Mouse (Mus musculus) heart, postnatal 0 days (tissue): ENCODE data around the gene Dlx5.

Source experiments
- CTCF ChIP-seq: IDR thresholded peaks from 2 replicates; pipeline ENCODE4 v1.5.1; 2016; ENCODE audit warnings: antibody characterized with exemption, control low read depth, low read depth
- EP300 ChIP-seq: IDR thresholded peaks from 2 replicates; pipeline ENCODE4 v1.6.1; 2016; ENCODE audit warnings: antibody characterized with exemption, low read depth

GRCm38 (mm10) chr6:6917334-6917733 lies 35.4 kb upstream of the Dlx5 start:
- no peak for TF ChIP-seq CTCF
- TF ChIP-seq EP300, result no peak
